Mouse (Mus musculus) C2C12 (cell line): Measurements from ENCODE around the gene Mfsd4b2.

Experiments used
- CEBPB ChIP-seq: IDR thresholded peaks from one replicate; pipeline ENCODE4 v1.6.1; 2011; ENCODE audit warnings: low read depth, mild to moderate bottlenecking, control low read depth, moderate library complexity
- CTCF ChIP-seq: IDR thresholded peaks from one replicate; pipeline ENCODE4 v1.5.1; 2011; ENCODE audit not compliant: control insufficient read depth, insufficient read depth, insufficient read length
- MYOD1 ChIP-seq: IDR thresholded peaks from one replicate; pipeline ENCODE4 v1.6.1; 2011; ENCODE audit warnings: low read depth; ENCODE audit not compliant: control insufficient read depth, insufficient read length
- USF1 ChIP-seq: IDR thresholded peaks from one replicate; pipeline ENCODE4 v1.6.1; 2011; ENCODE audit warnings: low read depth, mild to moderate bottlenecking, control low read depth, moderate library complexity

- TF ChIP-seq CTCF: no peak
- no peak for TF ChIP-seq USF1
- no peak for TF ChIP-seq CEBPB
- TF ChIP-seq MYOD1: no peak
Measured at GRCm38 (mm10) chr10:39958266-39958665, 31.5 kb upstream of the Mfsd4b2 start.
